Mouse (Mus musculus): Measurements from ENCODE around the gene Gsto2. TPM values are rescaled to one million over a fixed set of nuclear protein-coding genes. Genes with fewer than 3 reads are reported as not detected.

The Gsto2 gene
- polyA plus RNA-seq (2014; fragmentation: Nextera tagmentation; extraction: Ambion mirVana) = 1.0 and 1.1 TPM in 2 replicates

DNA sequence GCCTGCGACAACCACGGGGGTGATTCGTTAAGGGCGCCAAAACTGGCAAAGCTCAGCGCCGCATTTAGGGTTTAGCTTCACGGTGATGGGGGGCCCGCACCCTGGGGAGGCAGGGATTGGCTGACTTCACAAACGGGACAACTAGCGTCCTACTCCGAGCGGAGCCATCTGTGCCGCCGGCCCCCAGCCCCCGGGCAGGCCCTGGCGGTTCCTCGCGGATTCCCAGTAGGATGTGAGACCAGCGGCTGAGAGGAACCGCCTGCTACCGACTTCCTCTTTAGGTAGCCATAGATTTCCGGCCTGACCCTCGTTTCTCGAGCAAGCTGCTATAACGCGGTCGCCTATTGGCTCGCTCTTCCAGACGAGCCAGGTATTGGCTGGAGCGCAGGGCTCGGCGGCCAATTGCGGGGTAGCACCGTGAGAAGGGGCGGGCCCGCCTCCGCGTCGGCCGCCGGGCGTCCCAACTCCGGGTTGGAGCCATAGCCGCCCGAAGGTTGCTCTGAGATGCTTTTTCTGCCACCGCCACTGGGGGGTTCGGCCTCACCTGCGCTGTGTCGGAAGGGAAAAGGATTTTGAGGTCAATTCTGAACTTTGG, at the start of gene Gsto2:
Gene Gsto2 (plus strand): TSS at position 182 of the 595 bp plus-strand sequence.
- under 1% methylated on average over 49 of the region's 49 CpGs for WGBS
- Histone ChIP-seq H3K4me1 (replicated peaks; ENCODE audit: control insufficient read depth, insufficient read depth, low read length) (peaks cover 3% of the 10 kb centered on the region; the same call in 1 of the 2 replicates), H3K9ac (ENCODE audit: low read length) (peak within 1 kb of the TSS; percentile 68), H3K27ac (ENCODE audit: low read depth) (peak within 1 kb of the TSS; percentile 84), H3K9me3 (ENCODE audit: control insufficient read depth, low read length) (no peaks in the 10 kb centered on the region), H3K36me3 (ENCODE audit: control insufficient read depth, insufficient read depth, low read length) (peaks cover 14% of the 10 kb centered on the region; the same call in 1 of the 2 replicates), H3K4me2 (ENCODE audit: low read length) (peak within 1 kb of the TSS; percentile 76), H3K4me3 (ENCODE audit: low read depth, low read length) (peak within 1 kb of the TSS; percentile 58), H3K27me3 (replicated peaks; ENCODE audit: control insufficient read depth, insufficient read depth, low read length) (no peaks in the 10 kb centered on the region)
- DNase-seq (ENCODE audit: low spot score) (peak; percentile 91), ATAC-seq (replicated peaks; ENCODE audit: low FRiP score, low TSS enrichment, low read depth) (peak; percentile 100)

- no peaks in the 10 kb centered on the region for H3K36me3 ChIP-seq (ENCODE audit: control insufficient read depth, insufficient read depth, low read length)
These were observed 47.6 kb upstream of the Gsto2 start for GRCm38 (mm10) chr19:47817692-47818091.

GRCm38 (mm10) chr19:47820832-47821493, 44.4 kb upstream of the Gsto2 start:
- no peaks in the 10 kb centered on the region for H3K9me3 ChIP-seq (ENCODE audit: control insufficient read depth, low read length)
- no peak overlapping the region for H3K4me3 ChIP-seq (ENCODE audit: low read depth, low read length)
- H3K27ac ChIP-seq (ENCODE audit: low read depth) = no peak overlapping the region
- no peaks in the 10 kb centered on the region for H3K27me3 ChIP-seq (replicated peaks; ENCODE audit: control insufficient read depth, insufficient read depth, low read length)
- DNase-seq (ENCODE audit: low spot score) (peak; percentile 83), ATAC-seq (replicated peaks; ENCODE audit: low FRiP score, low TSS enrichment, low read depth) (0 out of 2 replicates have a peak, but pooled peaks have one; percentile 47)
- H3K9ac ChIP-seq (ENCODE audit: low read length) = no peak overlapping the region
- no peaks in the 10 kb centered on the region for H3K4me1 ChIP-seq (replicated peaks; ENCODE audit: control insufficient read depth, insufficient read depth, low read length)
- no peaks in the 10 kb centered on the region for H3K36me3 ChIP-seq (ENCODE audit: control insufficient read depth, insufficient read depth, low read length)
- no peak overlapping the region for H3K4me2 ChIP-seq (ENCODE audit: low read length)
- 17% methylated on average over 9 of the region's 9 CpGs for WGBS

More at GRCm38 (mm10) chr19:47817692-47818091, 47.6 kb upstream of the Gsto2 start:
- H3K9me3 ChIP-seq (ENCODE audit: control insufficient read depth, low read length) = no peaks in the 10 kb centered on the region
- ATAC-seq (replicated peaks; ENCODE audit: low FRiP score, low TSS enrichment, low read depth) = no peak
- no peak overlapping the region for H3K9ac ChIP-seq (ENCODE audit: low read length)
- 79% methylated on average over 9 of the region's 9 CpGs for WGBS
- H3K27me3 ChIP-seq (replicated peaks; ENCODE audit: control insufficient read depth, insufficient read depth, low read length) = no peaks in the 10 kb centered on the region
- no peak overlapping the region for H3K27ac ChIP-seq (ENCODE audit: low read depth)
- no peaks in the 10 kb centered on the region for H3K4me1 ChIP-seq (replicated peaks; ENCODE audit: control insufficient read depth, insufficient read depth, low read length)
- H3K4me3 ChIP-seq (ENCODE audit: low read depth, low read length) = no peak overlapping the region
- no peak overlapping the region for H3K4me2 ChIP-seq (ENCODE audit: low read length)
- DNase-seq (ENCODE audit: low spot score) = no peak

DNA sequence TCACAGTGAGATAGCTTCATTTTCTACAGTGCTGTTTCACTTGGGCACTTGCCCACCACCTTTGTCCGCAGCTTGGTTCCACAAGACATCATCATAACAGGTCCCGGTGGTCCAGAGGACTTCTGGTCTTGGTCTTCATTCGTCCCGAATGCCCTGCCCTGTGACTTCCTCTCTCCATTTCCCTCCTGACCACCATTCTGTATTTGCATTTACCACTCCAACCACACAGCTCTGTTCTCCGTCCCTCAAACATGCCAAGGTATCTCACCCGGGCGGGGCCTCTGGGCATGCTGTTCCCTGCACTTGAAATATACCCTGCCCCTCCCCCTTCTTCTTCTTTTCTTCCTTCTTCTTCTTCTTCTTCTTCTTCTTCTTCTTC, 43.9 kb upstream of the Gsto2 start:
- H3K4me3 ChIP-seq (ENCODE audit: low read depth, low read length) = no peak overlapping the region
- no peaks in the 10 kb centered on the region for H3K27me3 ChIP-seq (replicated peaks; ENCODE audit: control insufficient read depth, insufficient read depth, low read length)
- WGBS = 51% methylated on average over 7 of the region's 7 CpGs
- H3K36me3 ChIP-seq (ENCODE audit: control insufficient read depth, insufficient read depth, low read length) = no peaks in the 10 kb centered on the region
- no peak overlapping the region for H3K27ac ChIP-seq (ENCODE audit: low read depth)
- H3K9ac ChIP-seq (ENCODE audit: low read length) = no peak overlapping the region
- DNase-seq (ENCODE audit: low spot score) = peak; percentile 61
- H3K9me3 ChIP-seq (ENCODE audit: control insufficient read depth, low read length) = no peaks in the 10 kb centered on the region
- ATAC-seq (replicated peaks; ENCODE audit: low FRiP score, low TSS enrichment, low read depth) = peak; percentile 5; the same call in 1 of the 2 replicates
- H3K4me1 ChIP-seq (replicated peaks; ENCODE audit: control insufficient read depth, insufficient read depth, low read length) = no peaks in the 10 kb centered on the region
- no peak overlapping the region for H3K4me2 ChIP-seq (ENCODE audit: low read length)

GRCm38 (mm10) chr19:47822143-47822796, 43.1 kb upstream of the Gsto2 start:
- Histone ChIP-seq H3K4me2 (ENCODE audit: low read length) (no peak overlapping the region), H3K4me1 (replicated peaks; ENCODE audit: control insufficient read depth, insufficient read depth, low read length) (no peaks in the 10 kb centered on the region), H3K9ac (ENCODE audit: low read length) (no peak overlapping the region), H3K4me3 (ENCODE audit: low read depth, low read length) (no peak overlapping the region), H3K27ac (ENCODE audit: low read depth) (no peak overlapping the region), H3K9me3 (ENCODE audit: control insufficient read depth, low read length) (no peaks in the 10 kb centered on the region), H3K27me3 (replicated peaks; ENCODE audit: control insufficient read depth, insufficient read depth, low read length) (no peaks in the 10 kb centered on the region), H3K36me3 (ENCODE audit: control insufficient read depth, insufficient read depth, low read length) (no peaks in the 10 kb centered on the region)
- peak; percentile 51 for DNase-seq (ENCODE audit: low spot score)
- WGBS = 13% methylated on average over 8 of the region's 8 CpGs
- 0 out of 2 replicates have a peak, but pooled peaks have one; percentile 32 for ATAC-seq (replicated peaks; ENCODE audit: low FRiP score, low TSS enrichment, low read depth)

DNA sequence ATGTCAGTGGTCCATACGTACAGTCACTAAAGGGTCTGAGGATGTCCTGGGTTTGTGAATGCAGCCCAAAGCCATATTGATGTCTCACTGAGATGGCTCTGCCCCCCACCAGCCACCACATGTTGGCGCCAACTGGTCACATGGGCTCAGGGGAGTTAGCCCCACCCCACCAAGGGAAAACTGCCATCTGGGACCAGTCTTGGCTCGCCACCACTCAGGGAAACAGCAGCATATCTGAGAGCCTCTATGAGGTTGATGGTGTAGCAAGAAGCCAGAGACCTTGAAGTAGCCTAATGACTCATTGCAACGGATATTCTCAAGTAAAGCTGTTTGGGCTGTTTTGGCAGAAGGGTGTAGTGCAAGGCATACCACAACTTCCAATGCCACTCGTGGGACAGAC, 41.3 kb upstream of the Gsto2 start:
- Histone ChIP-seq H3K27me3 (replicated peaks; ENCODE audit: control insufficient read depth, insufficient read depth, low read length) (no peaks in the 10 kb centered on the region), H3K4me2 (ENCODE audit: low read length) (no peak overlapping the region), H3K36me3 (ENCODE audit: control insufficient read depth, insufficient read depth, low read length) (no peaks in the 10 kb centered on the region), H3K9ac (ENCODE audit: low read length) (no peak overlapping the region), H3K4me3 (ENCODE audit: low read depth, low read length) (no peak overlapping the region), H3K4me1 (replicated peaks; ENCODE audit: control insufficient read depth, insufficient read depth, low read length) (no peaks in the 10 kb centered on the region), H3K9me3 (ENCODE audit: control insufficient read depth, low read length) (no peaks in the 10 kb centered on the region), H3K27ac (ENCODE audit: low read depth) (no peak overlapping the region)
- no peak for DNase-seq (ENCODE audit: low spot score)
- no peak for ATAC-seq (replicated peaks; ENCODE audit: low FRiP score, low TSS enrichment, low read depth)
- WGBS = 73% methylated on average over 5 of the region's 5 CpGs

GRCm38 (mm10) chr19:47829913-47830450, 35.4 kb upstream of the Gsto2 start:
- WGBS = 80% methylated on average over 14 of the region's 14 CpGs
- Histone ChIP-seq H3K4me2 (ENCODE audit: low read length) (no peak overlapping the region), H3K4me1 (replicated peaks; ENCODE audit: control insufficient read depth, insufficient read depth, low read length) (no peaks in the 10 kb centered on the region), H3K36me3 (ENCODE audit: control insufficient read depth, insufficient read depth, low read length) (no peaks in the 10 kb centered on the region), H3K27me3 (replicated peaks; ENCODE audit: control insufficient read depth, insufficient read depth, low read length) (no peaks in the 10 kb centered on the region), H3K4me3 (ENCODE audit: low read depth, low read length) (no peak overlapping the region), H3K9me3 (ENCODE audit: control insufficient read depth, low read length) (no peaks in the 10 kb centered on the region), H3K9ac (ENCODE audit: low read length) (no peak overlapping the region), H3K27ac (ENCODE audit: low read depth) (no peak overlapping the region)
- DNase-seq (ENCODE audit: low spot score) (peak; percentile 48), ATAC-seq (replicated peaks; ENCODE audit: low FRiP score, low TSS enrichment, low read depth) (no peak)

GRCm38 (mm10) chr19:47831111-47831510, 34.2 kb upstream of the Gsto2 start:
- Histone ChIP-seq H3K4me3 (ENCODE audit: low read depth, low read length) (no peak overlapping the region), H3K4me2 (ENCODE audit: low read length) (no peak overlapping the region), H3K9ac (ENCODE audit: low read length) (no peak overlapping the region), H3K9me3 (ENCODE audit: control insufficient read depth, low read length) (no peaks in the 10 kb centered on the region), H3K27me3 (replicated peaks; ENCODE audit: control insufficient read depth, insufficient read depth, low read length) (0 out of 2 replicates have a peak, but pooled peaks cover under 1% of the 10 kb centered on the region), H3K27ac (ENCODE audit: low read depth) (no peak overlapping the region), H3K36me3 (ENCODE audit: control insufficient read depth, insufficient read depth, low read length) (no peaks in the 10 kb centered on the region), H3K4me1 (replicated peaks; ENCODE audit: control insufficient read depth, insufficient read depth, low read length) (no peaks in the 10 kb centered on the region)
- ATAC-seq (replicated peaks; ENCODE audit: low FRiP score, low TSS enrichment, low read depth) (no peak), DNase-seq (ENCODE audit: low spot score) (peak; percentile 21)
- whole genome bisulfite sequencing = 95% methylated on average over 8 of the region's 8 CpGs

Measured in intestine, embryonic 14.5 days (tissue).